Mouse (Mus musculus): ENCODE measurements at regions not wholly inside any gene's neighbourhood (a gene's known extent, or its start where the extent isn't known, plus 50 kb on each side); places are given as distances from the start of the nearest gene placed in this dataset.

GRCm38 (mm10) chr8:86360283-86360682 is 220.2 kb downstream of the Abcc12 start:
- TF ChIP-seq POLR2A (IDR thresholded peaks at IDR 0.05; ENCODE audit: low read depth, low read length), result no peak
- TF ChIP-seq CTCF (IDR thresholded peaks at IDR 0.05; ENCODE audit: extremely low read depth, insufficient read length, insufficient replicate concordance, low read depth, low read length), result no peak

All from small intestine, adult 2 months (tissue).